Mouse (Mus musculus) megakaryocyte, embryonic 14.5 days (primary cell): ENCODE measurements around the gene Mgst3.
"Not testable (repeated sequence)": the region's sequence is repeated elsewhere in the genome, so short reads cannot be mapped to it uniquely, and the experiment has no call there.

Experiments used
- FLI1 ChIP-seq: IDR thresholded peaks from 2 replicates; pipeline ENCODE4 v1.6.1; 2012; ENCODE audit warnings: low read length, inconsistent platforms, mixed read lengths
- GATA1 ChIP-seq: IDR thresholded peaks from 3 replicates; pipeline ENCODE4 v1.6.1; 2012; ENCODE audit warnings: mixed read lengths, low read length, inconsistent platforms, borderline replicate concordance

DNA sequence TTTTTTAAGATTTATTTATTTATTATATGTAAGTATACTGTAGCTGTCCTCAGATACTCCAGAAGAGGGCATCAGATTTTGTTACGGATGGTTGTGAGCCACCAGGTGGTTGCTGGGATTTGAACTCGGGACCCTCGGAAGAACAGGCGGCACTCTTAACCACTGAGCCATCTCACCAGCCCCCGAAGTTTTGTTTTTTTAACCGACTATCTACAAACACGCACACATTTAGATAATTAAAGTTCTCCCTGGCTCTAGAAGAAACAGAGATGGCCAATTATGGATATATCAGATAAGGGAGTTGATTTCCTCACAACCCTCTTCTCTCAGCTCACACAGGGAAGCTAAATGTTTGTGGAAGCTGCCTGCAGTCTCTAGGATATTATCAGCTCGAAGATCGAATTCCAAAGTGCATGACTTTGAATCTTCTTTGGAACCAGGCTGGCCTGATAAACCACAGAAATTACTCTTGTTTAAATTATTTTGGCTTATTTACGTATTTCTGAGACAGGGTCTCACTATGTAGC lies 47.6 kb downstream of the Mgst3 start:
- not testable (repeated sequence) for TF ChIP-seq GATA1, FLI1
